Mouse (Mus musculus) liver, embryonic 14.5 days (tissue): ENCODE results near the gene Fa2h. TPM values are rescaled to one million over a fixed set of nuclear protein-coding genes. Genes with fewer than 3 reads are reported as not detected.

ENCODE experiments used
- ATAC-seq: fragments of 200-750 bp; cut with Nextera tagmentation; 2 replicates; pipeline ENCODE4 v1.8.0; 2017; ENCODE audit warnings: moderate number of reproducible peaks, mild to moderate bottlenecking, moderate library complexity; ENCODE audit not compliant: insufficient read depth
- DNase-seq, 3 experiments: peaks; one replicate each; pipeline ENCODE4 v3.0.0-alpha.2; 2012 to 2013; ENCODE audit warnings: low read depth in 3 of 3, low spot score in 3 of 3
- H3K27ac ChIP-seq: fragments of 300-500 bp; sonication (generic); 2 replicates; pipeline ENCODE4 v1.5.1; 2014; ENCODE audit warnings: moderate library complexity, mild to moderate bottlenecking, control low read depth, inconsistent platforms
- H3K27me3 ChIP-seq: fragments of 300-500 bp; sonication (generic); 2 replicates; pipeline ENCODE4 v1.6.1; 2014; ENCODE audit warnings: mild to moderate bottlenecking, low read length, moderate library complexity; ENCODE audit not compliant: control insufficient read depth, insufficient read depth
- H3K36me3 ChIP-seq: fragments of 300-500 bp; sonication (generic); replicated peaks from 2 replicates; pipeline ENCODE4 v1.6.1; 2014; ENCODE audit warnings: low read depth; ENCODE audit not compliant: control insufficient read depth, insufficient read depth
- H3K4me1 ChIP-seq, 2 experiments: fragments of 200-500 bp in 1 of 2; fragments of 300-500 bp in 1 of 2; sonication (generic) in 1 of 2; replicated peaks; 2 replicates each; pipeline ENCODE4 v1.6.1; 2012 to 2014; ENCODE audit warnings: antibody characterized with exemption in 1 of 2, inconsistent platforms in 1 of 2, low read length in 1 of 2; ENCODE audit not compliant: control insufficient read depth in 2 of 2, insufficient read depth in 2 of 2
- H3K4me2 ChIP-seq: fragments of 300-500 bp; sonication (generic); 2 replicates; pipeline ENCODE4 v1.6.1; 2014; ENCODE audit warnings: low read depth, mild to moderate bottlenecking, control low read depth, moderate library complexity
- H3K4me3 ChIP-seq, 2 experiments: fragments of 200-500 bp in 1 of 2; fragments of 300-500 bp in 1 of 2; sonication (generic) in 1 of 2; 2 replicates each; pipeline ENCODE4 v1.5.1; 2012 to 2014; ENCODE audit warnings: low read depth in 2 of 2, low read length in 2 of 2, mild to moderate bottlenecking in 2 of 2, control low read depth in 1 of 2, inconsistent platforms in 1 of 2, moderate library complexity in 1 of 2; ENCODE audit not compliant: insufficient read depth in 1 of 2
- H3K9ac ChIP-seq: fragments of 300-500 bp; sonication (generic); replicated peaks from 2 replicates; pipeline ENCODE4 v1.6.1; 2014; ENCODE audit warnings: mild to moderate bottlenecking, control low read depth, moderate library complexity
- H3K9me3 ChIP-seq: fragments of 300-500 bp; sonication (generic); 2 replicates; pipeline ENCODE4 v1.6.1; 2016; ENCODE audit warnings: low read length, mixed read lengths; ENCODE audit not compliant: control insufficient read depth
- CTCF ChIP-seq: IDR thresholded peaks from 2 replicates; pipeline ENCODE4 v1.5.1; 2016; ENCODE audit warnings: antibody characterized with exemption, low read depth, control low read depth
- EP300 ChIP-seq: IDR thresholded peaks from 2 replicates; pipeline ENCODE4 v1.6.1; 2016; ENCODE audit warnings: antibody characterized with exemption, low read depth
- WGBS: fragments of 180-500 bp; shearing (Covaris S2); extraction: QIAGEN DNeasy Blood & Tissue Kit; methylation state at CpG from one replicate; pipeline ENCODE4 v1.1.7; 2014; ENCODE audit not compliant: insufficient replicate concordance; 5-methylcytosine and 5-hydroxymethylcytosine counted together
- polyA plus RNA-seq, 2 experiments: library from polyadenylated mRNA; depleted of rRNA in 1 of 2; stranded (reverse) in 1 of 2; unstranded in 1 of 2; fragments of >200 nt; fragmentation: Nextera tagmentation in 1 of 2; extraction: Ambion mirVana in 1 of 2; gene quantifications; 2 replicates each; pipeline versions ENCODE4 v1.2.1 to v1.2.3; 2012 to 2014

Gene Fa2h
- polyA plus RNA-seq, 2 experiments: 0.02 TPM; not detected in 1

- no peak for TF ChIP-seq EP300
- no peak for TF ChIP-seq CTCF
- Histone ChIP-seq H3K4me3 (no peak overlapping the region), H3K9ac (no peak overlapping the region), H3K9me3 (no peaks in the 10 kb centered on the region), H3K27me3 (peaks cover 47% of the 10 kb centered on the region), H3K4me1 (0 out of 4 replicates have a peak, but pooled peaks cover 0 to 2% of the 10 kb centered on the region in 2 experiments), H3K27ac (no peak overlapping the region), H3K36me3 (no peaks in the 10 kb centered on the region), H3K4me2 (no peak overlapping the region)
- DNase-seq (no peak), ATAC-seq (no peak)
- 17% methylated on average over 3 of the region's 3 CpGs for WGBS
These were observed 2.4 kb downstream of the Fa2h start for GRCm38 (mm10) chr8:111391268-111391667.

- H3K4me3 ChIP-seq: no peak overlapping the region
- H3K36me3 ChIP-seq: no peaks in the 10 kb centered on the region
- no peak overlapping the region for H3K27ac ChIP-seq
- 65% methylated on average over 2 of the region's 2 CpGs for WGBS
- no peak overlapping the region for H3K4me2 ChIP-seq
- H3K9ac ChIP-seq: no peak overlapping the region
- TF ChIP-seq CTCF: no peak
- no peak for TF ChIP-seq EP300
- H3K4me1 ChIP-seq: 0 out of 4 replicates have a peak, but pooled peaks cover 0 to 2% of the 10 kb centered on the region in 2 experiments
- no peak for ATAC-seq
- no peaks in the 10 kb centered on the region for H3K9me3 ChIP-seq
- DNase-seq: no peak
- H3K27me3 ChIP-seq: peaks cover 47% of the 10 kb centered on the region
These were observed 2.8 kb downstream of the Fa2h start for GRCm38 (mm10) chr8:111390837-111391236.

- H3K36me3 ChIP-seq: no peaks in the 10 kb centered on the region
- no peak for TF ChIP-seq CTCF
- no peak overlapping the region for H3K4me3 ChIP-seq
- 52% methylated on average over 4 of the region's 4 CpGs for WGBS
- DNase-seq (no peak), ATAC-seq (no peak)
- H3K27me3 ChIP-seq: peaks cover 38% of the 10 kb centered on the region
- H3K4me2 ChIP-seq: no peak overlapping the region
- H3K27ac ChIP-seq: no peak overlapping the region
- no peaks in the 10 kb centered on the region for H3K9me3 ChIP-seq
- 0 out of 4 replicates have a peak, but pooled peaks cover 0 to 2% of the 10 kb centered on the region in 2 experiments for H3K4me1 ChIP-seq
- H3K9ac ChIP-seq: no peak overlapping the region
These were observed 4.0 kb downstream of the Fa2h start for GRCm38 (mm10) chr8:111389581-111389980.

GRCm38 (mm10) chr8:111385915-111386314, 7.7 kb downstream of the Fa2h start:
- WGBS: 55% methylated on average over 9 of the region's 9 CpGs
- Histone ChIP-seq H3K27me3 (peaks cover 3% of the 10 kb centered on the region), H3K9ac (no peak overlapping the region), H3K4me3 (no peak overlapping the region), H3K27ac (no peak overlapping the region), H3K4me1 (no peaks in the 10 kb centered on the region), H3K4me2 (no peak overlapping the region), H3K9me3 (no peaks in the 10 kb centered on the region), H3K36me3 (no peaks in the 10 kb centered on the region)
- ATAC-seq: no peak
- no peak for TF ChIP-seq EP300
- no peak for TF ChIP-seq CTCF
- DNase-seq: no peak

GRCm38 (mm10) chr8:111384628-111385027, 9.0 kb downstream of the Fa2h start:
- DNase-seq (no peak), ATAC-seq (no peak)
- H3K4me2 ChIP-seq: no peak overlapping the region
- H3K9ac ChIP-seq: no peak overlapping the region
- H3K9me3 ChIP-seq: no peaks in the 10 kb centered on the region
- peaks cover 3% of the 10 kb centered on the region for H3K27me3 ChIP-seq
- no peak overlapping the region for H3K4me3 ChIP-seq
- no peaks in the 10 kb centered on the region for H3K36me3 ChIP-seq
- H3K27ac ChIP-seq: no peak overlapping the region
- 18% methylated on average over 2 of the region's 2 CpGs for whole genome bisulfite sequencing
- TF ChIP-seq EP300 (no peak), CTCF (no peak)
- H3K4me1 ChIP-seq: no peaks in the 10 kb centered on the region
